Mouse (Mus musculus) limb, embryonic 14.5 days (tissue): ENCODE measurements around the gene Rpgrip1l. TPM values are rescaled to one million over a fixed set of nuclear protein-coding genes. Genes with fewer than 3 reads are reported as not detected.
A peak's percentile ranks its signal among the peaks of the same experiment; 100 is the strongest.

Source experiments
- ATAC-seq: fragments of 200-750 bp; cut with Nextera tagmentation; 2 replicates; pipeline ENCODE4 v1.8.0; 2017; ENCODE audit warnings: low read depth, moderate number of reproducible peaks, moderate TSS enrichment; ENCODE audit not compliant: low FRiP score
- DNase-seq: peaks from one replicate; pipeline ENCODE4 v3.0.0-alpha.2; 2015; ENCODE audit warnings: low spot score
- H3K27ac ChIP-seq: fragments of 300-500 bp; sonication (generic); replicated peaks from 2 replicates; pipeline ENCODE4 v1.5.1; 2014; ENCODE audit warnings: low read depth, mild to moderate bottlenecking, low read length, moderate library complexity, mixed read lengths
- H3K27me3 ChIP-seq: fragments of 300-500 bp; sonication (generic); 2 replicates; pipeline ENCODE4 v1.6.1; 2014; ENCODE audit warnings: low read length, mixed read lengths; ENCODE audit not compliant: control insufficient read depth, insufficient read depth
- H3K36me3 ChIP-seq: fragments of 300-500 bp; sonication (generic); 2 replicates; pipeline ENCODE4 v1.6.1; 2014; ENCODE audit warnings: mild to moderate bottlenecking, low read length, moderate library complexity, mixed read lengths; ENCODE audit not compliant: control insufficient read depth, insufficient read depth
- H3K4me1 ChIP-seq: fragments of 300-500 bp; sonication (generic); 2 replicates; pipeline ENCODE4 v1.6.1; 2014; ENCODE audit warnings: antibody characterized with exemption, low read length, mixed read lengths; ENCODE audit not compliant: control insufficient read depth, insufficient read depth
- H3K4me2 ChIP-seq: fragments of 300-500 bp; sonication (generic); replicated peaks from 2 replicates; pipeline ENCODE4 v1.6.1; 2014; ENCODE audit warnings: low read depth, mild to moderate bottlenecking, low read length, moderate library complexity; ENCODE audit not compliant: severe bottlenecking
- H3K4me3 ChIP-seq: fragments of 300-500 bp; sonication (generic); replicated peaks from 2 replicates; pipeline ENCODE4 v1.5.1; 2014; ENCODE audit warnings: low read length
- H3K9ac ChIP-seq: fragments of 300-500 bp; sonication (generic); 2 replicates; pipeline ENCODE4 v1.6.1; 2014; ENCODE audit warnings: mild to moderate bottlenecking, low read depth, low read length, moderate library complexity; ENCODE audit not compliant: severe bottlenecking
- H3K9me3 ChIP-seq: fragments of 300-500 bp; sonication (generic); 2 replicates; pipeline ENCODE4 v1.6.1; 2016; ENCODE audit warnings: low read length; ENCODE audit not compliant: control insufficient read depth
- POLR2A ChIP-seq: fragments of 200-500 bp; IDR thresholded peaks from 2 replicates; pipeline ENCODE4 v1.8.0; 2012; ENCODE audit warnings: inconsistent platforms, mild to moderate bottlenecking, moderate library complexity, borderline replicate concordance; ENCODE audit not compliant: insufficient read depth, insufficient read length; ENCODE audit errors: extremely low read depth
- WGBS: fragments of 180-500 bp; shearing (Covaris S2); extraction: QIAGEN DNeasy Blood & Tissue Kit; methylation state at CpG from one replicate; pipeline ENCODE4 v1.1.7; 2014; 5-methylcytosine and 5-hydroxymethylcytosine counted together
- polyA plus RNA-seq, 2 experiments: library from polyadenylated mRNA; depleted of rRNA in 1 of 2; stranded (reverse) in 1 of 2; unstranded in 1 of 2; fragments of >200 nt; fragmentation: Nextera tagmentation in 1 of 2; extraction: Ambion mirVana in 1 of 2; gene quantifications; 2 replicates each; pipeline versions ENCODE4 v1.2.1 to v1.2.3; 2012 to 2014

Gene Rpgrip1l
- polyA plus RNA-seq, 2 experiments = 7.7 to 16.5 TPM

DNA sequence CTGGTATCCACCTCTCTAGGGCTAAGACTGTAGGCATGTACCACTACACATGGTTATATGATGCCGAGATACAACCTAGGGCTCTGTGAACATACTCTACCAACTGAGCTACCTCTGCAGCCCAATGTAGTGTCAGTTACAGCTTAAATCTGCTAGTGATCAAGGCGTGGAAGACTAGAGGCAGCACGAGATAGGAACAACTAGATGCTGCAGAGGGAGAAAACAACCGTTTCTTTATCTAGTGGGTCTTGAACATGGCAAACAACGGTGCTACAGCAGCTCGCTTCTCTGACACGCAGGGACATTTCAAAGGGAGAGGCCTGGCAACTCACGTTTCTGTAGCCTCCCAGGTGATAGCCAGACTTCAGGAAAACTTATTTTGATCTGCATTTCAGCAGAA is 31.5 kb downstream of the Rpgrip1l start:
- H3K4me3 ChIP-seq = no peak overlapping the region
- DNase-seq (no peak), ATAC-seq (no peak)
- 79% methylated on average over 8 of the region's 8 CpGs for WGBS
- no peak for TF ChIP-seq POLR2A
- no peaks in the 10 kb centered on the region for H3K27me3 ChIP-seq
- no peaks in the 10 kb centered on the region for H3K36me3 ChIP-seq
- peaks cover 10% of the 10 kb centered on the region; the same call in 1 of the 2 replicates for H3K4me1 ChIP-seq
- no peak overlapping the region for H3K4me2 ChIP-seq
- no peaks in the 10 kb centered on the region for H3K9me3 ChIP-seq
- no peak overlapping the region for H3K27ac ChIP-seq
- no peak overlapping the region for H3K9ac ChIP-seq

DNA sequence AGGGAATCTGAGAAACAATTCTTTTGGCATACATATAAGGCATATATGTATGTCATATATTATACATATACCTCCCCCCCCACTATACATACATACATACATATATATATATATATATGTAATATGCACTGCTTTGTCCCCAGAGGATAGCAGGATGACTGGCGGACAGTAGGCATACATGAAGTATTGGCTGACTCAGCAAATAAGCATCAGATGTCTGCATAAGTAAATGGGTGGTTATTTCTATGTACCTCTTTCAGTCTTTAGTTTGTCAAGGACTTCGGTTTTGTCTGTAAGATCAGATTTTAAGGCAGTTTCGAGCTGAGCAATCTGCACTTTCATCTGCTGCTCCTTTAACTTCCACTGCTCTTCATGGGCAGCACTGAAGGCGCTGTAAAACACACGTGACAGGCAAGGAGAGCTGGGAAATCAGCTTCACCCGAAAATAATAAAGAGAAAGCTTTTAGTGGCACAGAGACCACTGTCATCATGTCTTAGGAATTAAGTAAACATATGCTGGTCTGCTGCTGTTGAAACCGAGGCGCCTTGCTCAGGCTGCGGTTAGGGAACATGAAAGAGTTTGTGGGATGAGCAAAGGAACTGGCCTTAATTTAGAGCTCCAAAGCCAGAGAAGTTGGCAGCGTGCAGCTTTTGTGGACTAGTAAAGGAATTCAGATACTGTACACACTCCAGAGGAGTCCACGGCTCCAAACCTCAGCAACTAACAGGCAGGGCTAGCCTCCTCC is 32.4 kb downstream of the Rpgrip1l start:
- DNase-seq (peak; percentile 36), ATAC-seq (peak; percentile 15; the same call in 1 of the 2 replicates)
- Histone ChIP-seq H3K9me3 (no peaks in the 10 kb centered on the region), H3K9ac (no peak overlapping the region), H3K4me3 (no peak overlapping the region), H3K27me3 (no peaks in the 10 kb centered on the region), H3K4me1 (peaks cover 10% of the 10 kb centered on the region; the same call in 1 of the 2 replicates), H3K4me2 (no peak overlapping the region), H3K36me3 (no peaks in the 10 kb centered on the region), H3K27ac (no peak overlapping the region)
- WGBS = 50% methylated on average over 11 of the region's 11 CpGs
- TF ChIP-seq POLR2A = no peak

DNA sequence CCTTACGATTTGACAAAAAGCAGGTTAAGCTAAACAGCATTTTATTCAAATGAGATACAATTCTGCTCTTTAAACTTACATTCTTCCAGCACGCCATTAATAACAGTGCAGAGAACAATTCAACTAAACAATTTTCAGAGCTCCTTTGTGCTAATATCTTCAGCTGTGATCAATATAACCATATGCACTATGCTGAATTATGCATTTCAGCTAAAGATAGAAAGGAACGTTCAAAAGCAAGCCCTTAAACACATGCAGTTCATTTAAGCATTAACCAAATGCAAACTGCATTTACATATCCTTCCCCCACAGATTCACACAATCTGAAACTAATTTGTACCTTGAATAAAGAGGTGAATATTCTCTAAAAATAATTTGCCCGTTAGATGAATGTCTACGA is 35.0 kb downstream of the Rpgrip1l start:
- H3K27me3 ChIP-seq = no peaks in the 10 kb centered on the region
- ATAC-seq = no peak
- H3K4me2 ChIP-seq = no peak overlapping the region
- 0 out of 2 replicates have a peak, but pooled peaks cover 4% of the 10 kb centered on the region for H3K36me3 ChIP-seq
- no peak overlapping the region for H3K4me3 ChIP-seq
- TF ChIP-seq POLR2A = no peak
- no peak overlapping the region for H3K27ac ChIP-seq
- no peak for DNase-seq
- no peaks in the 10 kb centered on the region for H3K9me3 ChIP-seq
- 70% methylated on average over 5 of the region's 5 CpGs for WGBS
- peaks cover 6% of the 10 kb centered on the region; the same call in 1 of the 2 replicates for H3K4me1 ChIP-seq
- no peak overlapping the region for H3K9ac ChIP-seq

DNA sequence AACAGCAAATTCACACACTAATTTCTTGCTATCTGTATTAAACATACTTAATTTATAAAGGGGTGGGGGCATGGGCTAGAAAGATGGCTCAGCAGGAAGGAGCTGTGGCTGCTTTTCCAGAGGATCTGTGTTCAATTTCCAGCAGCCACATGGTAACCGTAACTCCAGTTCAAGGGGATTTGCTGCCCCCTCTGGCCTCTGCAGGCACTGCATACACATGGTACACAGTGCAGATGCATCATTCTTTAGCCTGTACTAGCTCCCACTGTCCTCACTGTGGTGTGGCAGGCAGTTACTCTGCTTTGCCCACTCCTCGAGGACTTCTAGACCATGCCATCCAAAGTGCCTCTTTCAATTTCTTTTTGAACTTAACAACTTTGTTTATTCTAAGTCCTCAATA is 36.7 kb downstream of the Rpgrip1l start:
- Histone ChIP-seq H3K27me3 (no peaks in the 10 kb centered on the region), H3K4me2 (no peak overlapping the region), H3K27ac (no peak overlapping the region), H3K4me3 (no peak overlapping the region), H3K9ac (no peak overlapping the region), H3K4me1 (0 out of 2 replicates have a peak, but pooled peaks cover under 1% of the 10 kb centered on the region), H3K9me3 (no peaks in the 10 kb centered on the region), H3K36me3 (0 out of 2 replicates have a peak, but pooled peaks cover 4% of the 10 kb centered on the region)
- 97% methylated on average over 2 of the region's 2 CpGs for WGBS
- DNase-seq (no peak), ATAC-seq (no peak)
- TF ChIP-seq POLR2A = no peak

DNA sequence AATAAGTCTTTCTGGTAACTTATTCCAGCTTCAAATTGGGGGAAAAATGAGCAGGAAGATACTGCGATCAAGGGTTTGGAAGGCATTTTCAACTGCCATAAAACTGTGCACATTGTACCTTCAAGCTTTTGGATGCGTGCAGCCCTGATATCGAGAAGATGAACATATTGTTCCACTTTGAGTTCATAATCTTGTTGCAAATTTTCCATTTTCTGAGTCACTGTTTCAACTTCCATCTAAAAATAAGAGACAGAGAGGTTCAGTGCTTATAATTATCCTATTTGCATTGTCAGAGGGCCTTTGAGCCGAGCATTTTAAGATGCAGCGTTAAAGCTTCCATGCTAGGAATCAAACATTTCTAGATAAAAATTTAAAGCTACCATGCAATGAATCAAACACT is 39.6 kb downstream of the Rpgrip1l start:
- no peak overlapping the region for H3K4me2 ChIP-seq
- H3K9me3 ChIP-seq = no peaks in the 10 kb centered on the region
- no peak overlapping the region for H3K9ac ChIP-seq
- no peaks in the 10 kb centered on the region for H3K4me1 ChIP-seq
- H3K36me3 ChIP-seq = 0 out of 2 replicates have a peak, but pooled peaks cover 4% of the 10 kb centered on the region
- no peak overlapping the region for H3K4me3 ChIP-seq
- H3K27ac ChIP-seq = no peak overlapping the region
- WGBS = 79% methylated on average over 5 of the region's 5 CpGs
- TF ChIP-seq POLR2A = no peak
- no peak for ATAC-seq
- H3K27me3 ChIP-seq = no peaks in the 10 kb centered on the region
- no peak for DNase-seq
